Mouse (Mus musculus) CH12.LX (cell line): ENCODE measurements around the gene Sgpl1.

Experiments used
- EP300 ChIP-seq: IDR thresholded peaks from 2 replicates; pipeline ENCODE4 v1.6.1; 2011; ENCODE audit warnings: low read length, improper control_type of control experiment
- SIN3A ChIP-seq: IDR thresholded peaks from 2 replicates; pipeline ENCODE4 v1.6.1; 2012; ENCODE audit warnings: low read length, improper control_type of control experiment, inconsistent platforms
- UBTF ChIP-seq: IDR thresholded peaks from 2 replicates; pipeline ENCODE4 v1.6.1; 2012; ENCODE audit warnings: low read depth, mild to moderate bottlenecking, inconsistent platforms, low read length, improper control_type of control experiment, moderate library complexity

- TF ChIP-seq UBTF = no peak
- TF ChIP-seq EP300 = no peak
- TF ChIP-seq SIN3A = no peak
These were observed 25.0 kb upstream of the Sgpl1 start for GRCm38 (mm10) chr10:61172496-61172895.
